Mouse (Mus musculus): ENCODE measurements around the gene Dcun1d4. TPM values are rescaled to one million over a fixed set of nuclear protein-coding genes. Genes with fewer than 3 reads are reported as not detected.
A peak's percentile ranks its signal among the peaks of the same experiment; 100 is the strongest.

Dcun1d4 gene
- polyA plus RNA-seq, 1 experiment from 2014 or later, result 68.3 TPM

DNA sequence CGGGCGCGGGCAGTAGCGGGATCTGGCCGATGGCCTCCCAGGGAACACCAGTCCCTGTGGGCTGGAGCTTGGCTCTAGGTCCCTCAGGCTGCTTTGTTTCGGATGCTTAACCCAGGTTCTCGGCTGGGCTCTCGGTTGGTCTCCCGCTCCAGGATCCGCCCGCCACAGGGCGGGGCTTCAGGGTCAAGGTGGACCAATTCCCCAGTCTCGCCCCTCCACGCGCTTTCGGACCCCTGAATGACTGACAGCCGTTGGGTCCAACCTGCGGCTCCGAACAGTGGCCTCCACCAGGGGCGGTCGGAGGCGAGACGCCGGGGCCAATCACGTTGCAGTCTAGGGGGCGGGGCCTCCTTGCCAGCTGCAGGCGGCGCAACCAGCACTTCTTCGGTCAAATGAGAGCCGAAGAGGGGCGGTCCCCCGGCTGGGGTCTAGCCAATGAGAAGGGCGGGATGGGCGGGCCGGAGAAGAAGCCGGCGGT, 9.8 kb downstream of the Dcun1d4 start:
- peak overlapping the region; percentile 90 for H3K27ac ChIP-seq (replicated peaks; ENCODE audit: low read depth, low read length)
- peak overlapping the region; percentile 64 for H3K4me2 ChIP-seq (ENCODE audit: low read depth, low read length)
- ATAC-seq (replicated peaks; ENCODE audit: insufficient number of reproducible peaks, low FRiP score, low TSS enrichment, low read depth) (peak; percentile 98), DNase-seq (ENCODE audit: low spot score) (peak; percentile 100)
- peak overlapping the region; percentile 75 for H3K9ac ChIP-seq (replicated peaks; ENCODE audit: low read length)
- no peaks in the 10 kb centered on the region for H3K9me3 ChIP-seq (replicated peaks; ENCODE audit: control insufficient read depth, low read length)
- peak overlapping the region; percentile 85 for H3K4me3 ChIP-seq (ENCODE audit: low read depth, low read length)
- H3K36me3 ChIP-seq (replicated peaks; ENCODE audit: control insufficient read depth, insufficient read depth, low read depth, low read length), result no peaks in the 10 kb centered on the region
- H3K4me1 ChIP-seq (ENCODE audit: control insufficient read depth, insufficient read depth, low read length), result no peaks in the 10 kb centered on the region
- WGBS, result 0% methylated on average over 37 of the region's 37 CpGs
- no peaks in the 10 kb centered on the region for H3K27me3 ChIP-seq (ENCODE audit: control insufficient read depth, insufficient read depth, low read length)

DNA sequence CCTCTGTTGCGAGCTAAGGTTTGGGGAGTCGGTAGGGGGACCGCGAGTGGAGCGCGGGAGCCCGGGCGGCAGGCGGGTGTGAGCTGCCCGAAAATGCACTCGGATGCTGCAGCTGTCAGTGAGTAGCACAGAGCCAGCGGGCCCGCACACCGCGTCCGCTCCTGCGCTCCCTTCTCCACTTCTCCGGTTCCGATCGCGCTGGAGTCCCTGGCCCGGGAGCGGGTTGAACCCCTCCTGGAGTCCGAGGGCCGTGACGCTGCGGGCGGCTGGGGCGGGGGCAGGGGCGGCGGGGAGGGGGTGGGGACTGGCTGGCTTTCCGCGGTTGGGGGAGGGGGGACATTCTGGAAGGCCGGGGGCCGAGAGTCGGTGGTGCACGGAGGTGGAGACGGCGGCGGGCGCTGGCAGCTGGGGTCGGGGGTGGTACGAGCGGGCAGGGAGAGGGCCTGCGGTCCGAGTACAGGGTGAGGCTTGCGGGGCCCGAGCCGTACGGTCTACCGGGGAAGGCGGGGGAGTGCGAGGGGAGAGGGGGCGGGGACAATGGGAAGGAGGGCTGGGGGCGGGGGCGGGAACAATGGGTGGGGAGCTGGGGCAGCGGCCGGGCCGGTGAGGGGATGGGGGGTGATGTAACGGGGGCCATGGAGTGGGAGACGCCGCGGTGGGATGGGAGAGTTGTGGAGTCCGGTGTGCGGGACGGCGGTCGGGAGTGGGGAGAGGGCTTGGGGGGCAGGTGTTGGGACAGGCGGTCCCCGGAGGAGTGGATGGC, 10.5 kb downstream of the Dcun1d4 start:
- Histone ChIP-seq H3K4me3 (ENCODE audit: low read depth, low read length) (peak overlapping the region; percentile 85), H3K4me2 (ENCODE audit: low read depth, low read length) (peak overlapping the region; percentile 96), H3K4me1 (ENCODE audit: control insufficient read depth, insufficient read depth, low read length) (no peaks in the 10 kb centered on the region), H3K9ac (replicated peaks; ENCODE audit: low read length) (peak overlapping the region; percentile 75), H3K9me3 (replicated peaks; ENCODE audit: control insufficient read depth, low read length) (no peaks in the 10 kb centered on the region), H3K27me3 (ENCODE audit: control insufficient read depth, insufficient read depth, low read length) (no peaks in the 10 kb centered on the region), H3K36me3 (replicated peaks; ENCODE audit: control insufficient read depth, insufficient read depth, low read depth, low read length) (no peaks in the 10 kb centered on the region), H3K27ac (replicated peaks; ENCODE audit: low read depth, low read length) (peak overlapping the region; percentile 90)
- peak; percentile 54 for DNase-seq (ENCODE audit: low spot score)
- 1% methylated on average over 42 of the region's 70 CpGs for WGBS
- ATAC-seq (replicated peaks; ENCODE audit: insufficient number of reproducible peaks, low FRiP score, low TSS enrichment, low read depth), result peak; percentile 55; the same call in 1 of the 2 replicates

DNA sequence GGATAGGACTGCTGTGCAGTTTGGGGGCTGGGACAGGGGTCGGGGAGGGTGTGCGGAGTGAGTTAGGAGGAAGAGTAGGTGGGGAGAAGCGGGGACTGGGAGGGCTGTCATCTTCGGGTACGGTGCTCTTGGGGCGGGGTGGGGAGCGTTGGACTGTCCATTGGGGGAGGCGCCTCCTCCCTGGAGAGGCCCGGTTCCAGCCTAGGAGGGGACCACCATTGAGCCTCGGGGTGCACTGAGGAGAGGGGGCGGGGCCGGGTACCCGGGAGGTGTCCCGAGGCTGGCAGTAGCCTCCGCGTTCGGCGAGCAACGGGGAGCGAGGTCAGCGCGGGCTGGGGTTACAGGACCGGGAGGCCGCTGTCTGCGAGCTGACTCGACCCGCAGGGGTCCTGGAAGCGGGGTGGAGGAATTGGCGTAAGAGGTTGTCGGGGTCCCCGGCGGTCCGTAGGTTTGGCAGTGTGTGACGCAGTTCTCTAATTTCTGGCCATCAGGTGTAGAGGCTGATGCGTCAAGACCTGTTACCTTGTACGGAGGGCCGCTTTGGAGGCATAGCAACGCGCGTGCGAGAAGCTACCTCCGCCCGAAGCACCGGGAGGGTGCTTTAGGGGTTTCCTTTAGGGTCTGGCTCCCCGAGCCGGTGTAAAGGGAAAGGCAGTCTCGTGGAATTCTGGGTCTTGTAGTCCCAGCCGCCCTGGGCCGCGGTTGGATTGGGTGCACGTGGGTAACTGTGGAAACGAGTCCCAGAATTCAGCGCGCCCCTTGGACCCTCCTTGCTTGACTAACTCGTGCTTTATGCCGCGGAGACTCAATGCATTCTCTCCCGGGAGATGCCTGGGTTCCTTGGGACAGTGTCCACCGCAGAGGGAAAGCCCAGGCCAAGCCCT, 11.3 kb downstream of the Dcun1d4 start:
- Histone ChIP-seq H3K4me2 (ENCODE audit: low read depth, low read length) (peak overlapping the region; percentile 96), H3K9ac (replicated peaks; ENCODE audit: low read length) (peak overlapping the region; percentile 75), H3K27me3 (ENCODE audit: control insufficient read depth, insufficient read depth, low read length) (no peaks in the 10 kb centered on the region), H3K9me3 (replicated peaks; ENCODE audit: control insufficient read depth, low read length) (no peaks in the 10 kb centered on the region), H3K4me1 (ENCODE audit: control insufficient read depth, insufficient read depth, low read length) (no peaks in the 10 kb centered on the region), H3K27ac (replicated peaks; ENCODE audit: low read depth, low read length) (peak overlapping the region; percentile 90), H3K4me3 (ENCODE audit: low read depth, low read length) (peak overlapping the region; percentile 85), H3K36me3 (replicated peaks; ENCODE audit: control insufficient read depth, insufficient read depth, low read depth, low read length) (no peaks in the 10 kb centered on the region)
- ATAC-seq (replicated peaks; ENCODE audit: insufficient number of reproducible peaks, low FRiP score, low TSS enrichment, low read depth) (peak; percentile 61), DNase-seq (ENCODE audit: low spot score) (peak; percentile 96)
- under 1% methylated on average over 59 of the region's 59 CpGs for WGBS

DNA sequence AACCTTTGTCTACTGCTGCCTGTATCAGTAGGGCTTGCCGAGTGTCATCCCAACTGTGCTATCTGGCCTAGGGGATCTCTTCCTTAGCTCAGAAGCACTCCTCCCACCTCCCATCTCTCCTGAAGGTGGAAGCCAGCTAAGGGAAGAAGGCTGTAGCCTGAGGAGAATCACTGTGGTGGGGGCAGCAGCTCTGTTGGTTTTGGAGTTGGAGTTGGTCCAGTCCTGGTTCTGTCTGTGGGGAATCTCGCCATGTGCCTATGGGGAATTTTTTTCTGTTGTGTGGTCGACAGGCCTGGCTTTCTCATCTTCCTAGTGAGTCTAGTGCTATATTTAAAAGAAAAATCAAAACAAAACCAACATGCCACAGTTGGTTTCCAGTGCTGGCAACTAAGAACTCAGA, 16.6 kb downstream of the Dcun1d4 start:
- Histone ChIP-seq H3K4me2 (ENCODE audit: low read depth, low read length) (no peak overlapping the region), H3K36me3 (replicated peaks; ENCODE audit: control insufficient read depth, insufficient read depth, low read depth, low read length) (no peaks in the 10 kb centered on the region), H3K27ac (replicated peaks; ENCODE audit: low read depth, low read length) (no peak overlapping the region), H3K4me1 (ENCODE audit: control insufficient read depth, insufficient read depth, low read length) (no peaks in the 10 kb centered on the region), H3K9ac (replicated peaks; ENCODE audit: low read length) (no peak overlapping the region), H3K4me3 (ENCODE audit: low read depth, low read length) (no peak overlapping the region), H3K27me3 (ENCODE audit: control insufficient read depth, insufficient read depth, low read length) (no peaks in the 10 kb centered on the region), H3K9me3 (replicated peaks; ENCODE audit: control insufficient read depth, low read length) (no peaks in the 10 kb centered on the region)
- 76% methylated on average over 3 of the region's 3 CpGs for WGBS
- DNase-seq (ENCODE audit: low spot score) (no peak), ATAC-seq (replicated peaks; ENCODE audit: insufficient number of reproducible peaks, low FRiP score, low TSS enrichment, low read depth) (no peak)

DNA sequence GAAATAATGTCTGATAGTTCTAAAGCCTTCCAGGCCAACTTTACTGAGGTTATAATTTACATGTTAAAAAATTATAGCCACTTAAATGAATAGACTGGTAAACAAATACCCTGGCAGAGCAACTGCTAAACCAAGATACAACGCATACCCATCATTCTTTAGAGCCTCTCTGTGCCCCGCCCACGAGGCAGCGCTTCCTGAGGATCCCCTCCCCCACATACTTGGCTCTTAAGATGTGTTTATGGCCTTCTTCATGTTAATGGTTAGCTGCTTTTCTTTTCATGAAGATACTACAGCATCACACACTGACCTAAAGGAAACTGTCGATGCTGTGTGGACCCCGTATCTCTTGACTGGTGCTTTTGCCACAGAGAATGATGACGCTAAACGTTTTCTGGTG, 17.8 kb downstream of the Dcun1d4 start:
- H3K36me3 ChIP-seq (replicated peaks; ENCODE audit: control insufficient read depth, insufficient read depth, low read depth, low read length), result no peaks in the 10 kb centered on the region
- 86% methylated on average over 8 of the region's 8 CpGs for WGBS
- H3K4me3 ChIP-seq (ENCODE audit: low read depth, low read length), result no peak overlapping the region
- H3K9me3 ChIP-seq (replicated peaks; ENCODE audit: control insufficient read depth, low read length), result no peaks in the 10 kb centered on the region
- H3K27ac ChIP-seq (replicated peaks; ENCODE audit: low read depth, low read length), result no peak overlapping the region
- H3K4me2 ChIP-seq (ENCODE audit: low read depth, low read length), result no peak overlapping the region
- no peaks in the 10 kb centered on the region for H3K27me3 ChIP-seq (ENCODE audit: control insufficient read depth, insufficient read depth, low read length)
- ATAC-seq (replicated peaks; ENCODE audit: insufficient number of reproducible peaks, low FRiP score, low TSS enrichment, low read depth), result no peak
- H3K4me1 ChIP-seq (ENCODE audit: control insufficient read depth, insufficient read depth, low read length), result no peaks in the 10 kb centered on the region
- DNase-seq (ENCODE audit: low spot score), result no peak
- H3K9ac ChIP-seq (replicated peaks; ENCODE audit: low read length), result no peak overlapping the region

GRCm38 (mm10) chr5:73500867-73501440, 20.2 kb downstream of the Dcun1d4 start:
- Histone ChIP-seq H3K9me3 (replicated peaks; ENCODE audit: control insufficient read depth, low read length) (no peaks in the 10 kb centered on the region), H3K4me3 (ENCODE audit: low read depth, low read length) (no peak overlapping the region), H3K27ac (replicated peaks; ENCODE audit: low read depth, low read length) (no peak overlapping the region), H3K36me3 (replicated peaks; ENCODE audit: control insufficient read depth, insufficient read depth, low read depth, low read length) (no peaks in the 10 kb centered on the region), H3K9ac (replicated peaks; ENCODE audit: low read length) (no peak overlapping the region), H3K27me3 (ENCODE audit: control insufficient read depth, insufficient read depth, low read length) (no peaks in the 10 kb centered on the region), H3K4me2 (ENCODE audit: low read depth, low read length) (no peak overlapping the region), H3K4me1 (ENCODE audit: control insufficient read depth, insufficient read depth, low read length) (no peaks in the 10 kb centered on the region)
- 90% methylated on average over 7 of the region's 7 CpGs for WGBS
- DNase-seq (ENCODE audit: low spot score), result no peak
- no peak for ATAC-seq (replicated peaks; ENCODE audit: insufficient number of reproducible peaks, low FRiP score, low TSS enrichment, low read depth)

DNA sequence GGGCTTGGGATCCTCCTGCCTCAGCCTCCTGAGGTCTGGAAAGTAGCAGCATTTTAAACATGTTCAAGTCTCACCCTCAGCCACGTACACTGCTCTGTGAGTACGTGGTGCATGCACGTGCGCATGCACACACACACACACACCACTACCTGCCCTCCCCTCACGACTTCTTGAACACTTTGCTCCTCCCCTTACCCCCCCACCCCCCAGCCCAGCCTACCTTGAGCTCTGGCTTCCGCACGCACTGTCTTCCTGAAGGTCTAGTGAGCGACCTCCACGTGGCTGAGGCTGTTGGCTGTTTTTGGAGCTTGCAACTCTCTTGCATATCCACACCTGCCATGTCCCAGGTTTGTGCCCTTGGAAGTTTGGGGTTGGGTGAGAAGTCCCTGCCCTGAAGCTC, 21.6 kb downstream of the Dcun1d4 start:
- H3K4me2 ChIP-seq (ENCODE audit: low read depth, low read length), result no peak overlapping the region
- H3K4me3 ChIP-seq (ENCODE audit: low read depth, low read length), result no peak overlapping the region
- no peaks in the 10 kb centered on the region for H3K36me3 ChIP-seq (replicated peaks; ENCODE audit: control insufficient read depth, insufficient read depth, low read depth, low read length)
- no peak overlapping the region for H3K27ac ChIP-seq (replicated peaks; ENCODE audit: low read depth, low read length)
- 93% methylated on average over 9 of the region's 9 CpGs for WGBS
- no peaks in the 10 kb centered on the region for H3K9me3 ChIP-seq (replicated peaks; ENCODE audit: control insufficient read depth, low read length)
- no peak overlapping the region for H3K9ac ChIP-seq (replicated peaks; ENCODE audit: low read length)
- DNase-seq (ENCODE audit: low spot score) (no peak), ATAC-seq (replicated peaks; ENCODE audit: insufficient number of reproducible peaks, low FRiP score, low TSS enrichment, low read depth) (no peak)
- H3K27me3 ChIP-seq (ENCODE audit: control insufficient read depth, insufficient read depth, low read length), result no peaks in the 10 kb centered on the region
- no peaks in the 10 kb centered on the region for H3K4me1 ChIP-seq (ENCODE audit: control insufficient read depth, insufficient read depth, low read length)

All from embryonic facial prominence, embryonic 11.5 days (tissue).